Mouse (Mus musculus): Measurements from ENCODE around the gene Zfx. TPM values are rescaled to one million over a fixed set of nuclear protein-coding genes. Genes with fewer than 3 reads are reported as not detected.

Zfx gene
- polyA plus RNA-seq, 1 experiment from 2014 or later, result 19.8 TPM

- peak; percentile 55; the same call in 1 of the 2 replicates for ATAC-seq (replicated peaks; ENCODE audit: extremely low read depth, insufficient read depth, low FRiP score)
- Histone ChIP-seq H3K4me2 (ENCODE audit: low read depth, low read length) (no peak overlapping the region), H3K9me3 (replicated peaks; ENCODE audit: control insufficient read depth, low read length) (no peaks in the 10 kb centered on the region), H3K36me3 (ENCODE audit: control insufficient read depth, insufficient read depth) (no peaks in the 10 kb centered on the region), H3K4me3 (ENCODE audit: low read length) (no peak overlapping the region), H3K27me3 (ENCODE audit: control insufficient read depth, insufficient read depth, low read length) (peaks cover 50% of the 10 kb centered on the region), H3K27ac (ENCODE audit: low read length) (no peak overlapping the region), H3K9ac (ENCODE audit: low read length) (no peak overlapping the region), H3K4me1 (ENCODE audit: control insufficient read depth, insufficient read depth, low read length) (no peaks in the 10 kb centered on the region)
- WGBS, result 39% methylated on average over 3 of the region's 3 CpGs
Observed at GRCm38 (mm10) chrX:94132239-94132638, 8.7 kb upstream of the Zfx start.

- Histone ChIP-seq H3K4me3 (ENCODE audit: low read length) (no peak overlapping the region), H3K9me3 (replicated peaks; ENCODE audit: control insufficient read depth, low read length) (no peaks in the 10 kb centered on the region), H3K27ac (ENCODE audit: low read length) (no peak overlapping the region), H3K9ac (ENCODE audit: low read length) (no peak overlapping the region), H3K4me1 (ENCODE audit: control insufficient read depth, insufficient read depth, low read length) (no peaks in the 10 kb centered on the region), H3K36me3 (ENCODE audit: control insufficient read depth, insufficient read depth) (no peaks in the 10 kb centered on the region), H3K27me3 (ENCODE audit: control insufficient read depth, insufficient read depth, low read length) (peaks cover 59% of the 10 kb centered on the region), H3K4me2 (ENCODE audit: low read depth, low read length) (no peak overlapping the region)
- WGBS, result 72% methylated on average over 4 of the region's 4 CpGs
- ATAC-seq (replicated peaks; ENCODE audit: extremely low read depth, insufficient read depth, low FRiP score), result no peak
Observed at GRCm38 (mm10) chrX:94129712-94130111, 6.2 kb upstream of the Zfx start.

- Histone ChIP-seq H3K4me3 (ENCODE audit: low read length) (no peak overlapping the region), H3K9ac (ENCODE audit: low read length) (no peak overlapping the region), H3K9me3 (replicated peaks; ENCODE audit: control insufficient read depth, low read length) (no peaks in the 10 kb centered on the region), H3K27me3 (ENCODE audit: control insufficient read depth, insufficient read depth, low read length) (peaks cover 47% of the 10 kb centered on the region), H3K4me2 (ENCODE audit: low read depth, low read length) (no peak overlapping the region), H3K36me3 (ENCODE audit: control insufficient read depth, insufficient read depth) (no peaks in the 10 kb centered on the region), H3K4me1 (ENCODE audit: control insufficient read depth, insufficient read depth, low read length) (no peaks in the 10 kb centered on the region), H3K27ac (ENCODE audit: low read length) (no peak overlapping the region)
- WGBS, result 75% methylated on average over 2 of the region's 2 CpGs
- no peak for ATAC-seq (replicated peaks; ENCODE audit: extremely low read depth, insufficient read depth, low FRiP score)
Observed at GRCm38 (mm10) chrX:94125950-94126349, 2.4 kb upstream of the Zfx start.

GRCm38 (mm10) chrX:94122709-94123058 lies 818 bp downstream of the Zfx start:
- Histone ChIP-seq H3K27ac (ENCODE audit: low read length) (peak overlapping the region; percentile 99), H3K4me2 (ENCODE audit: low read depth, low read length) (peak overlapping the region; percentile 21; the same call in 1 of the 2 replicates), H3K4me3 (ENCODE audit: low read length) (peak overlapping the region; percentile 69), H3K9me3 (replicated peaks; ENCODE audit: control insufficient read depth, low read length) (no peaks in the 10 kb centered on the region), H3K27me3 (ENCODE audit: control insufficient read depth, insufficient read depth, low read length) (peaks cover 31% of the 10 kb centered on the region), H3K36me3 (ENCODE audit: control insufficient read depth, insufficient read depth) (no peaks in the 10 kb centered on the region), H3K4me1 (ENCODE audit: control insufficient read depth, insufficient read depth, low read length) (peaks cover 3% of the 10 kb centered on the region; the same call in 1 of the 2 replicates), H3K9ac (ENCODE audit: low read length) (peak overlapping the region; percentile 94)
- ATAC-seq (replicated peaks; ENCODE audit: extremely low read depth, insufficient read depth, low FRiP score), result no peak
- WGBS, result 20% methylated on average over 41 of the region's 53 CpGs

- Histone ChIP-seq H3K27ac (ENCODE audit: low read length) (peak overlapping the region; percentile 99), H3K27me3 (ENCODE audit: control insufficient read depth, insufficient read depth, low read length) (peaks cover 26% of the 10 kb centered on the region), H3K4me2 (ENCODE audit: low read depth, low read length) (peak overlapping the region; percentile 63), H3K4me1 (ENCODE audit: control insufficient read depth, insufficient read depth, low read length) (peaks cover 3% of the 10 kb centered on the region; the same call in 1 of the 2 replicates), H3K4me3 (ENCODE audit: low read length) (peak overlapping the region; percentile 69), H3K36me3 (ENCODE audit: control insufficient read depth, insufficient read depth) (no peaks in the 10 kb centered on the region), H3K9me3 (replicated peaks; ENCODE audit: control insufficient read depth, low read length) (no peaks in the 10 kb centered on the region), H3K9ac (ENCODE audit: low read length) (peak overlapping the region; percentile 94)
- peak; percentile 86 for ATAC-seq (replicated peaks; ENCODE audit: extremely low read depth, insufficient read depth, low FRiP score)
- WGBS, result 20% methylated on average over 60 of the region's 65 CpGs
Observed at GRCm38 (mm10) chrX:94121866-94122708, 1.4 kb downstream of the Zfx start.

GRCm38 (mm10) chrX:94121161-94121856 lies 2.2 kb downstream of the Zfx start:
- no peak for ATAC-seq (replicated peaks; ENCODE audit: extremely low read depth, insufficient read depth, low FRiP score)
- Histone ChIP-seq H3K4me2 (ENCODE audit: low read depth, low read length) (peak overlapping the region; percentile 63), H3K27me3 (ENCODE audit: control insufficient read depth, insufficient read depth, low read length) (peaks cover 20% of the 10 kb centered on the region), H3K27ac (ENCODE audit: low read length) (peak overlapping the region; percentile 99), H3K36me3 (ENCODE audit: control insufficient read depth, insufficient read depth) (no peaks in the 10 kb centered on the region), H3K4me3 (ENCODE audit: low read length) (peak overlapping the region; percentile 69), H3K9ac (ENCODE audit: low read length) (peak overlapping the region; percentile 94), H3K9me3 (replicated peaks; ENCODE audit: control insufficient read depth, low read length) (no peaks in the 10 kb centered on the region), H3K4me1 (ENCODE audit: control insufficient read depth, insufficient read depth, low read length) (peaks cover 6% of the 10 kb centered on the region; the same call in 1 of the 2 replicates)
- WGBS, result 15% methylated on average over 24 of the region's 24 CpGs

GRCm38 (mm10) chrX:94118350-94118749 lies 5.2 kb downstream of the Zfx start:
- Histone ChIP-seq H3K36me3 (ENCODE audit: control insufficient read depth, insufficient read depth) (no peaks in the 10 kb centered on the region), H3K4me2 (ENCODE audit: low read depth, low read length) (no peak overlapping the region), H3K9me3 (replicated peaks; ENCODE audit: control insufficient read depth, low read length) (no peaks in the 10 kb centered on the region), H3K27ac (ENCODE audit: low read length) (no peak overlapping the region), H3K4me3 (ENCODE audit: low read length) (no peak overlapping the region), H3K9ac (ENCODE audit: low read length) (no peak overlapping the region), H3K4me1 (ENCODE audit: control insufficient read depth, insufficient read depth, low read length) (peaks cover 6% of the 10 kb centered on the region; the same call in 1 of the 2 replicates), H3K27me3 (ENCODE audit: control insufficient read depth, insufficient read depth, low read length) (peaks cover 12% of the 10 kb centered on the region)
- ATAC-seq (replicated peaks; ENCODE audit: extremely low read depth, insufficient read depth, low FRiP score), result no peak

GRCm38 (mm10) chrX:94115882-94116281 lies 7.6 kb downstream of the Zfx start:
- 74% methylated on average over 6 of the region's 6 CpGs for WGBS

GRCm38 (mm10) chrX:94105964-94106363 lies 17.5 kb downstream of the Zfx start:
- no peaks in the 10 kb centered on the region for H3K36me3 ChIP-seq (ENCODE audit: control insufficient read depth, insufficient read depth)
- H3K9me3 ChIP-seq (replicated peaks; ENCODE audit: control insufficient read depth, low read length), result no peaks in the 10 kb centered on the region
- no peak overlapping the region for H3K4me3 ChIP-seq (ENCODE audit: low read length)
- no peak overlapping the region for H3K4me2 ChIP-seq (ENCODE audit: low read depth, low read length)
- no peak overlapping the region for H3K9ac ChIP-seq (ENCODE audit: low read length)
- H3K27ac ChIP-seq (ENCODE audit: low read length), result no peak overlapping the region
- 36% methylated on average over 2 of the region's 2 CpGs for WGBS
- peaks cover 6% of the 10 kb centered on the region for H3K27me3 ChIP-seq (ENCODE audit: control insufficient read depth, insufficient read depth, low read length)
- no peak for ATAC-seq (replicated peaks; ENCODE audit: extremely low read depth, insufficient read depth, low FRiP score)
- H3K4me1 ChIP-seq (ENCODE audit: control insufficient read depth, insufficient read depth, low read length), result peaks cover 2% of the 10 kb centered on the region; the same call in 1 of the 2 replicates

More at GRCm38 (mm10) chrX:94115882-94116281, 7.6 kb downstream of the Zfx start:
- Histone ChIP-seq H3K27ac (ENCODE audit: low read length) (no peak overlapping the region), H3K27me3 (ENCODE audit: control insufficient read depth, insufficient read depth, low read length) (peaks cover 3% of the 10 kb centered on the region; the same call in 1 of the 2 replicates), H3K4me2 (ENCODE audit: low read depth, low read length) (no peak overlapping the region), H3K36me3 (ENCODE audit: control insufficient read depth, insufficient read depth) (no peaks in the 10 kb centered on the region), H3K4me1 (ENCODE audit: control insufficient read depth, insufficient read depth, low read length) (peaks cover 6% of the 10 kb centered on the region; the same call in 1 of the 2 replicates), H3K9me3 (replicated peaks; ENCODE audit: control insufficient read depth, low read length) (0 out of 2 replicates have a peak, but pooled peaks cover 2% of the 10 kb centered on the region), H3K9ac (ENCODE audit: low read length) (no peak overlapping the region), H3K4me3 (ENCODE audit: low read length) (no peak overlapping the region)
- no peak for ATAC-seq (replicated peaks; ENCODE audit: extremely low read depth, insufficient read depth, low FRiP score)
